Mouse (Mus musculus) hematopoietic stem cell, adult 5-6 weeks (primary cell): ENCODE results near the gene C1qbp. TPM values are rescaled to one million over a fixed set of nuclear protein-coding genes. Genes with fewer than 3 reads are reported as not detected.

Experiments
- ATAC-seq, 2 experiments: fragments of 125-278 bp in 1 of 2; replicated peaks in 1 of 2; 2 replicates each; pipeline ENCODE4 v1.8.0; 2016 to 2017; ENCODE audit warnings: inconsistent platforms in 2 of 2, mild to moderate bottlenecking in 2 of 2, moderate number of reproducible peaks in 2 of 2, low read depth in 1 of 2, moderate TSS enrichment in 1 of 2; ENCODE audit not compliant: low FRiP score in 2 of 2, poor library complexity in 2 of 2, severe bottlenecking in 2 of 2, insufficient read depth in 1 of 2, low TSS enrichment in 1 of 2
- total RNA-seq: library from RNA; stranded (forward); fragments of 172-1452, 232-1000 nt; gene quantifications from 2 replicates; pipeline ENCODE4 v1.2.3, GENCODE M21; 2017

Gene C1qbp
- total RNA-seq, 1 experiment from 2014 or later, result 82.1 TPM

DNA sequence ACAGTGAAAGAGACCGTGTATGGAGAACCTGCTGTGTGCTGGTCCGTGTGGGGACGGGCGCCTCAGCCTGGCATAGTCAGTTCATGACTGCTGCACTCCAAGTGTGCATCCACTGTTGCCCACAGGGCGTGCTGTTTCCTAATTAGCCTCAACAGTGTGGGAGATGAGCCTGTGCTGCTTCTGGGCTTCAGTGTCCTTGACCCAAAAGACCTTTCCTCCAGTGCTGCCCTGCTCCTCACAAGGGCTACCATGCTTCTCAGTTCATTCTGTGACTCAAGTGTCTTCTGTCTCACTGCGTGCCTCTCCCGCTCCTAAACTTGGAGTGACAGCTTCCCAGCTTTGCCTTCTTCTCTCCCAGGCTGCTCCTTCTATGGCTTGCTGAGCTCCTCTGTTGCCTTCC is 47.5 kb downstream of the C1qbp start:
- ATAC-seq, result no peak

DNA sequence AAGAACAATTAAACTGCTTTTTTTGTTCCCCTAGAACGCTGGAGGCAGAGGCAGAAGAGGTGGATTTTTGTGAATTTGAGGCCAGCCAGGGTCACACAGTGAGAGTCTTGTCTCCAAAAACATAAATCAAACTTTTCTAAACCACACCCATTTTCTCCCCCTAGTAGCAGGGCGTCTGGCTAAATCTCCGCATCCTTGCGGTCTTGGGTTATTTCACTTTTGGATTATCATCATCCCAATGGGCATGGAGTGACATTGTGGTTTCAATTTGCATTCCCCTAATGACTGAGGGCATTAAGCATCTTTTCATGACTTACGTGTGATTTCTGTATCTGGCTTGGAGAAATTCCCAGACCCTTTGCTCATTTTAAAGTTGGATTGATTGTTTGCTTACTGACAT is 51.4 kb downstream of the C1qbp start:
- no peak for ATAC-seq

Other genes starting within 250 kb of the C1qbp start
- 3.7 and 8.3 TPM in 2 replicates for gene Zfp3, start 218.8 kb downstream of the C1qbp start, total RNA-seq
- gene Scimp, start 170.4 kb downstream of the C1qbp start, total RNA-seq, result 0.25 and 0.69 TPM in 2 replicates
- gene Rabep1, start 138.2 kb downstream of the C1qbp start, total RNA-seq, result 67.7 and 75.9 TPM in 2 replicates
- gene Nup88, start 13.1 kb downstream of the C1qbp start, total RNA-seq, result 131 and 148 TPM in 2 replicates
- 28.5 and 32.5 TPM in 2 replicates for gene Rpain, start 12.8 kb downstream of the C1qbp start, total RNA-seq
- 39.6 and 39.8 TPM in 2 replicates for gene Dhx33, start 21.4 kb upstream of the C1qbp start, total RNA-seq
- gene Mis12, start 36.6 kb upstream of the C1qbp start, total RNA-seq, result 30.8 and 38.1 TPM in 2 replicates
- 27.6 and 31.6 TPM in 2 replicates for gene Derl2, start 36.8 kb upstream of the C1qbp start, total RNA-seq
- 1.4 TPM in 1 of 2 replicates, not detected in the other for gene 6330403K07Rik, start 50.5 kb upstream of the C1qbp start, total RNA-seq
- gene Nlrp1a, start 161.7 kb upstream of the C1qbp start, total RNA-seq, result 6.5 and 8.6 TPM in 2 replicates
- gene Nlrp1b, start 247.7 kb upstream of the C1qbp start, total RNA-seq, result 1.6 and 5.5 TPM in 2 replicates